Mouse (Mus musculus): Measurements from ENCODE around the gene Rtkn2.

Rtkn2 gene

DNA sequence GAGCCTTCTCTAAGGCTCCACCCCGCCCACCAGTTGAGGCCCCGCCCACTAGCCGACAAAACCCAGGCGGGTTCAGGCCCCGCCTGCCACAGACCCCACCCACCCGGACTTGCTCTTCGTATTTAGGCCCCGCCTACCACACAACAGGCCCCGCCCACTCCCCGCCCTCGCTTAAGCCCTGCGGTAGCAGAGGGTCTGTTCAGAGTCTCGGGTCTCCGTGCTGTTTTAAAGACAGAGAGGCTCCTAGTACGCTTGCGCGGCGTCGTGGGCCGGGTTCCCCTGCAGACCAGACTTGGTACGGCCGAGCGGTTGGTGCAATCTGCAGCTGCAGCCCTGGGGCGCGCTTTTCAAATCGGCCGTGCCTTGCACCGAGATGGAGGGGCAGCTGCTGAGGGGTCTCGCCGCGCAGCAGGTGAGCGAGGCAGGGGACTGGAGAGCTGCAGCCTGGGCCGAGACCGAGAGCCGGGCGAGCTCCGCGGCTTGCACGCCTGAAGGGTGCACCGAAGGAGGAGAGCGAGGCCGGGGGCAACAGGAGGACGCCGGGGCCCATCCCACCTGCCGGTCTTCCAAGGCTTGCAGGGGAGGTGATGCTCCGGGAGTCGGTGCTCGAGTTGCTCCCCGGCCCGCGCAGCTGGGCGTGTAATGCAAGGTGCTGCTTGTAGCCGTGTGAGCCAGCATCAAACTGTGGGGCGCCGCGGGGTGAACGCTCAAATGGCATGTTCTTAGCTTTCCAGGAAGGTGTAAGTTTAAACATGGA, at the start of gene Rtkn2:
Gene Rtkn2 (plus strand): TSS at position 170 of the 757 bp plus-strand sequence.
- DNase-seq (ENCODE audit: extremely low spot score, low read depth, low spot score): peak; percentile 66

DNA sequence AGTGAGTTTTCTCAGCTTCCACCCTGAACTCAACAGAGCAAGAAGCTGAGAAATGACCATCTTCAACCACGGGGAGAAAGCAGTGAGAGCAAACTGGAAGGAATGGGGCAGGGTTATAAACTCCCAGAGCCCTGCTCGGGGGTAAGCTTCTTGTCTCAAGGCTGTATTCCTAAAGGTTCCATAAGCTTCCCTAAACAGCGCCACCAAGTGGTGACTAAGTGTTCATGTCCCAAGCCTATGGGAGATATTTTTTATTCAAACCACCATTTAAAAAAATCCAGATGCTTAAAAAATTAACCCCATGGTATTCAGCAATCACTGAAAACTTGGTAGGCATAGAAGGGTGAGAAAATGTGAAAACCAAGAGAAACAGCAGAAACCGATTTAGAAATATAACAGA, 48.0 kb upstream of the Rtkn2 start:
- no peak for DNase-seq (ENCODE audit: extremely low spot score, low read depth, low spot score)

DNA sequence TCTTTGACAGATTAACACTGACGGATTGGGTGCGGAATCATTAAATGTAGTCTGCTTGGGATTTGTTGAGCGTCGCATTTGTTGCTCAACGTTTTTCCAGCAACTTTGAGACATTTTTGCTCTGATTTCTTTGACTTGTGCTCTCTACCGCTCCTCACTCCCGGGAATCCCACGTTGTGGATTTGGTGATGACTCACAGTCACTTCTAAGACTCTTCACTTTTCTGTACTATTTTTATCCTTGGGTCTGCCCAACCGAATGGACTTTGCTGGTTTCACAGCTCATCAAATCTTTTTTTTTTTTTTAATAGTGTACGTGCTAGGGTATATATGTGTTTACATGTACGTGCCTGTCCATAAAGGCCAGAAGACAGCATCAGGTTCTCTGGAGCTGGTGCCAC, 46.6 kb upstream of the Rtkn2 start:
- DNase-seq (ENCODE audit: extremely low spot score, low read depth, low spot score): no peak

DNA sequence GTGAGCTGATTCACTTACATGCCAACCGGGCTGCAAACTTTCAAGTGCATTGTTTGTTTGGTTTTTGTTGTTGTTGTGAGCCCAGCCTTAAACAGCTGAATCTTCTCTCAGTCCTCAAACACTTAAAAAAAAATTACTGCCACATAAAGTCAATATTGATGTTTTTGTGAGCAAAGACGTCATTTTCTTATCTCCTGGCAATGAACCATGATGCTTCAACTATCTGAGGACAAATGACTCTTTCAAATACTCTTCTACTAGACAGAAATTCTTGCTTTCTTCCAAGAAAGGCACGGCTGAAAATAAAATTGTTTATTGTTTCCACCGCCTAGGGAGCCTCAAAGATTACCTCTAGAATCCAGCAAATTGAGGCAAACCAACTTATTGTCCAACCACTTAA, 42.4 kb upstream of the Rtkn2 start:
- DNase-seq (ENCODE audit: extremely low spot score, low read depth, low spot score): no peak

DNA sequence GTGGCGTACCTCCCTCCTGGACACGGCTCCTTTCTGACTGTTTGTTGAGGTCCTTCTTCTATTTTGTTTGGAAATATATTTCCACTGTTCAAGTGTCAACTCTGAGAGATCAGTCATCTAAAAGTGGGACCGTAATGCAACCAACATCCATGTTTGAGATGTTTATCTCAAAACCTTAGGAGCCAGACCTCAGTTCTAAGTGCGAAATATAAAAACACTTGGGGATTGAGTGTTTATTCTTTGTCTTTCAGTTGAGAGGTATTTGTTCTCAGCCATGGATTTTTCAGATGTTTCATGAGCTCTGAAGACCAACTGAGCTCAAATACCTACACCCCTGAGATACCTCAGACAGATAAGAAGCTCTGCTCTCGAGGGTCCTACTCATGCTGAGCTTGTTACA, 41.6 kb upstream of the Rtkn2 start:
- DNase-seq (ENCODE audit: extremely low spot score, low read depth, low spot score): no peak

DNA sequence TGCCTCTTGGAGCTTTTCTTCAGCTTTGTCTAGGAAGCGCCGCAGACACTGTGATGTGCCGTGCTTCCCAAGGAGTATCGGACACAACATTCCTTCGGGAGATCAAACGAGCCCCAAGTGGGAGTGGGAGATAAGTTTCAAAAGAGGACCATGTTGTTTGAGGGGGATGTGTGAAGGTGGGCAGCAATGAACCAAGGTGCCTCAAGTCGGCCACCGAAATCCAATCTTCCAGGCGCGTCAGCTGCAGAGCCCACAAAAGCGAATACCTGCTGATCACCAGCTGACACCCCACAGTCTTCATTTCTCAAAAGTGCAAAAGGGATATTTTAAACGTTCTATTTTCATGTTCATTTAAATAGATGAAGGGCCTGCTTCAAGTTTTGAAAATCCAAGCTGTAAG, 39.8 kb upstream of the Rtkn2 start:
- no peak for DNase-seq (ENCODE audit: extremely low spot score, low read depth, low spot score)

DNA sequence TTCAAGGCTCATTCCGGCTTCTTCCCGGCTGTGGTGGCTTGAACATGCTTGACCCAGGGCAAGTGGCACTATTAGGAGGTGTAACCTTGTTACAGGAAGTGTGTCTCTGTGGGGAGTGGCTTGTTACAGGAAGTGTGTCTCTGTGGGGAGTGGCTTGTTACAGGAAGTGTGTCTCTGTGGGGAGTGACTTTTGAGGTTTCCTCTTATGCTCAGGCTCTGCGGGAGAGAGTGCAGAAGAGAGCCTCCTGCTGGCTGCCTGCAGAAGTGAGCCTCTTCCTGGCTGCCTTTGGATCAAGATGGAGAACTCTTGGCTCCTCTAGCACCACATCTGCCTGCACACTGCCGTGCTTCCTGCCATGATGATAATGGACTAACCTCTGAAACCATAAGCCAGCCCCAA, 35.9 kb upstream of the Rtkn2 start:
- DNase-seq (ENCODE audit: extremely low spot score, low read depth, low spot score): no peak

DNA sequence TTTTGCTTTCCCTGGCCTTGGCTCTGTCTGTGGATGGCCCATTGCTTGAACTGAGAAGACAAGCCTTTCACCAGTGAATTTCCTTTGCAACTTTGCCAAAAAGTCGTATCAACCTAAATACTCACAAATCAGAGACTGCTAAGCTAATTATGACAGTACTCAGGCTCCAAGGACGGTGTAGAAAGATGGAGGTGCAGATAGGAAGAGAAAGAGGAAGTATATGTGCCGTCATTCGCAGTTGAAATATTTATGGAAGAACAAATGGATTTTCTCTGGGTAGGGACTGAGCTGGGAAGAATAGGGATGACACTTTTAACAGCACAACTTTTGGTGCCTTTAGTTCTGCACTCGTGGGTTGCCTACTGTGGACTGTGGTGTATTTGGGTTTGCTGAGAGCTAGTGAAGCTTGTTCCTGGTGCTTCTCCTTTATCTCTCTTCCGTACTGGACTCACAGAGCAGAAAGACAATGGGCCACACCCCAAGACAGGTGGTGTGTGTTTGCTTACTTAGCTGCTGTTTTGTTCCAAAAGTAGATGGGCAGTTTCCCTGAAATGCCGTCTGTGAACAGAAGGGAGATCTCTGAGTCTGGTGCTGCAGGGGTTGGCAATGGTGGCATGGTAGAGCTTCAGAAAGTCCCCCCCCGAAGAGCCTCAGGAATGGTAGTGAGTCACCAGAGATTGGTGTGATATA, 29.2 kb upstream of the Rtkn2 start:
- DNase-seq (ENCODE audit: extremely low spot score, low read depth, low spot score): no peak

DNA sequence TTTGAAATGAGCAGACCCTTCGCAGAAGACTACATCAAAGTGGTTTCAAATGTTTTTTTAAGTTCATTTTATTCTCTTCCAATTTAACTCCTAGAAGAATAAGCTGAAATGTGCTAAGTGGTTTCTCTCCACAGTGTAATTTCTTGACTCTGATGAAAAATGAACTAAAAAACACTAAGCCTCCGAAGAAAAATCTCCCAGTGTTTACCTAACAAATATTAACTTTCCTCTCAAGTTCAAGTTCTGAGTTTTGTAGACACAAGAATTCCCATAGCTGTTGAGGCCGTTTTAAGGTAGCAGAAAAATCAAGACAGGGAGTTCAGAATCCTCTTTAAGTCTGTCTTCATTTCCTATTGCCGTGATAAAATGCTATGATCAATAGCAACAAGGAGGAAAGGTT, 27.7 kb upstream of the Rtkn2 start:
- no peak for DNase-seq (ENCODE audit: extremely low spot score, low read depth, low spot score)

DNA sequence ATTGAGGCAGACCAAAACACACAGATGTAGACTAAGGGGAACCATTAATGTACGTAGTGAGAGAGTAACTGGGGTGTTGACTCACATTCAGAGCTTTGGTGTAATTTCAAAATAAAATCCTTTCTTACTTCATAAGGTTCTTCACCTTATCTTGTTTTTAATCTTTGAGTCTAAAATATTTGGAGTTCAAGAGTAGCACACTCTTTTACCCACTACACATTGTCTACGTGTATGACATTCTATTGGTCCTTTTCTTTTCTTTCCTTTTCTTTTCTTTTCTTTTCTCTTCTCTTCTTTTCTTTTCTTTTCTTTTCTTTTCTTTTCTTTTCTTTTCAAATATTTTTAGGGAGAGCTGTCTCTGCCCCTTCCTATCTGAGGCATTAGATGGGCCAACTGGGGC, 23.4 kb upstream of the Rtkn2 start:
- DNase-seq (ENCODE audit: extremely low spot score, low read depth, low spot score): no peak

DNA sequence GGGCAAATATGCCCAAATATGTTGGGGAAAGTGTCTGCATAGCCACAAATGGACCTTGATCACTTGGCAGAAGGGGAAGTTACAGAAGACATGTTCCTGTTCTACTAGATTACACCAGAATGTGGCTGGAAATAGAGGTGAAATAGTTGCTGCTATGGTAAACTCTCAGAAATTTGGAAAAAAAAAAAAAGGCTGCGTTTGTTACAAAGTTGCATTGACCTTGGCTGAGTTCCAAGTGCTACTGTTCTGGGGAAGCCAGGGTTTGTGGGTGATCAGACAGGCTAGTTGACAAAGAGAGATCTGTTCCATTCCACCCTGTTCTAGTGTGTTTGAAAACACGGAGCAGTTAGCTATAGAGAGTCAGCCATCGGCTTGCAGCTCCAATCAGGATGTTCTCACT, 19.4 kb upstream of the Rtkn2 start:
- DNase-seq (ENCODE audit: extremely low spot score, low read depth, low spot score): no peak

DNA sequence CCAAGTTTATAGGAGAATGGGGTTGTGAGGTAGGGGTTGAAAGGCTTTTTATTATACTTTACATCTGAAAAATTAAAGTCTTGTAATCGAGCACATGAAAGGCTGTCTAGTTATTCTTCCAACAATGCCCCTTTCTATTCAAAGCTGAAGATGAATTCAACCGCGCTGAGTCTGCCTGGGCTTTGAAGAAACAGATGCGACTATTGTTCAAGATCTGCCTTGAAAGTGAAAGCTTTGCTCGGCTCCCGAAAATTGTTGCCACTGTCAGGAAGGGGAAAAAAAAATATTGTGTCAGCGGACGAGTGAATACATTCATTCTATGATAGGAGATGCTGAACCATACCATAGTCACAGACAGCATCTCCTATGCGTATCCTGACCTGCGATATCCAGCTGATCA, 16.9 kb upstream of the Rtkn2 start:
- no peak for DNase-seq (ENCODE audit: extremely low spot score, low read depth, low spot score)

DNA sequence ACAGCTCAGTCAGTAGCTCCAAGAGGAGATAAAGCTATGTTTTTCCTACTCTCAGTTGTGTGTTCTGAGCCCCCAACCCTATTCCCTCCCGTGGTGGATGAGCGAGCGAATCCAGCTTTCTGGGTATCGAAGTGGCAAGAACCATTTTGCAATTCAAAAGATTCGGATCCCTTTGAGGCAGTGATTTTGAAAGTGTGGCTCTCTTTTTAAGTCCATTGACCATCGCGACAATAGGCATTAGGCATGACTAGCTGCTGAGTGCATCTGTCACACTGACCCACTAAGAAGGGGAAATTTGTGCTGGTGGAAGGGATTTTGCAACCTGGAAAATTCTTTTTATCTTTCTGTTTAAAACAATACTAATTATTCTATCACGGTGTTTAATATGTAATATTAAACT, 15.3 kb upstream of the Rtkn2 start:
- no peak for DNase-seq (ENCODE audit: extremely low spot score, low read depth, low spot score)

DNA sequence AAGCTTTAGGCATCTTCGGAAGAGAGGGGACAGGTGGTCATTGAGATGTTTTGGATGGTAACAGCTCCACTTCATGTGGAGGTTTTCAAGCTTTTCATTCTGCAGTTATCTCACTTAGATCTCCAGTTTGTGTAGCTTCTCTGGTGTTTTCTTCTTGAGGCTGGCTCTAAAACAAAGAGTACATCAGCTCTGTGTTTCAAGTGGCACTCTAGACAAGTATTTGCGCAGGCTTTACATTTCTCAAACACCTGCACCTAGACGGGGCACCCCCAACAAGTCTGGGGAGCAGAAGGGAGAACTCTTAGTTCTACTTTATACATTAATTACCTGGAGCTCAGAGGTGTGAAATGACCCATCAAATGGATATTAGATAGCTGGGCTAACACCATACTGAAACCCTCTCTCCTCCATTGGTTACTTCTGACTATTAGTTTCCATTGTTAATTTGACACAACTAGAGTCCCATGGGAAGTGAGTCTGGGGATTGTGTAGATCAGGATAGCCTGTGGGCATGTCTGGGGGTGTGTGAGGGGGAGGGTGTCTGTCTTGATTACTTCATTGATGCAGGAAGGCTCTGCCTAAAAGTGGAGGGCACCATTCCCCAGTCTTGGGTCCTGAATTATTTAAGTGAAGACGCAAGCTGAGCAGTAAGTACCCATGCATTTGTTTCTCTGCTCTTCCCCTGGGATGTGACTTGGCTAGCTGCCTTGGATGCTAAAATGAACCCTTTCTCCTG, 14.0 kb upstream of the Rtkn2 start:
- no peak for DNase-seq (ENCODE audit: extremely low spot score, low read depth, low spot score)

DNA sequence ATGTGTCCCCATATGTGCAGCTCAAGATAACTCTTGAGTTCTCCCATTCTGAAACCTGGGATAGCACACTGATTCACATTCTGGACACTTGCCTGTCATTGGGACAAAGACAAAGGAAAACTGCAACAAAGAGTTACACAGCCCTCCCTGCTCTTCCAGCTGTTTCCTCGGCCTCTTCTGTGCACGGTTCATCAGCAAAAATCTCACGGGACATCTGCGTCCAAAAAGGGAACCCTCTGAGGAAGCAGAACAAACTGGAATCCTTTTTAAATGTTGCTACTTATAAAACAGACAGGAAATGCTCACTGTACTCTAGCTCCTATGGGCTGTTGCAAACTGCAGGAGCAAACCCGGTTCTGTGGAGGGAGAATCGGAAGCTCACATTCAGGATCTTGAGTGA, 13.3 kb upstream of the Rtkn2 start:
- no peak for DNase-seq (ENCODE audit: extremely low spot score, low read depth, low spot score)

DNA sequence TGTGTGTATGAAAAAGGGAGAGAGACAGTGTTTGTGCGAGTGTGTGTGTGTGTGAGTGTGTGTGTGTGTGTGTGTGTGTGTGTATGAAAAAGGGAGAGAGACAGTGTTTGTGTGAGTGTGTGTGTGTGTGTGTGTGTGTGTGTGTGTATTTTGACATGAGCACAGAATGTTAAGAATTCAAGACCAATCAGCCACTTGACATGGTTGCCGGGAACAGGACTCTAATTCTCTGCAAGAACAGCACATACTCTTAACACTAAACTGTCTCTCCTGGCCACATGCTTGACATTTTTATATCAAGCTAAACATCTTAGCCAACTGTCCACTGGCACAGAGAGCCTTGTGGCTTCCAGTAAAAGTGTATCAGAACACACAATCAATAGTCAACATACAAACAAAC, 12.4 kb upstream of the Rtkn2 start:
- no peak for DNase-seq (ENCODE audit: extremely low spot score, low read depth, low spot score)

DNA sequence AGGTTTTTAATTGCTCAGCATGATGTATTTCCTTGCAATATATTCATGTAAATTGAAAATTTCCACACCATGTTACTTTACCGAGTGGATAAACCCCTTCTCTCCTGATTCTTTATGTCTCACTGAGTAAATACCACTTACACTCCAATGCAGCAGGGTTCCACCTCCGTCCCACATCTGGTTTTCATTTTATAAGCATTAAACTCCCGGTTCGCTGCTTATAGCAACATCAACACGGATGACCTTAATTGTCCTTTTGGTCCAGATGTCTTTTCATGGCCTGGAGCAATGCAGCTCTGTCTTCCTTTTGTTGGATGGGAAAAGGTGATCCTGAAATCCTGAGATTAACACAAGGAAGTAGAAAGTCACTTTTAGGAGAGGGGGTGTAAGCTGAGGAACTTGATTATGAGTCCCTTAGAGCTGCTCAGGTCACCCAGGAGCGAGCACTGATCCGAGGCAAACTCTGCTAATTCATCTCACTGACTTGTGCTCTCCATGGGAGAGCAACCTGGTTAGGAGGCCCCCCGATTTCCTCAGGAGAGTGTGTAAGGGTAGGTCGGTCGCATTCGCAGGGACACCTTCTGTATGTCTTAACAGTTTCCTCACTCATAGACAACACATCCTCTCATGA, 8.1 kb upstream of the Rtkn2 start:
- DNase-seq (ENCODE audit: extremely low spot score, low read depth, low spot score): peak; percentile 82

DNA sequence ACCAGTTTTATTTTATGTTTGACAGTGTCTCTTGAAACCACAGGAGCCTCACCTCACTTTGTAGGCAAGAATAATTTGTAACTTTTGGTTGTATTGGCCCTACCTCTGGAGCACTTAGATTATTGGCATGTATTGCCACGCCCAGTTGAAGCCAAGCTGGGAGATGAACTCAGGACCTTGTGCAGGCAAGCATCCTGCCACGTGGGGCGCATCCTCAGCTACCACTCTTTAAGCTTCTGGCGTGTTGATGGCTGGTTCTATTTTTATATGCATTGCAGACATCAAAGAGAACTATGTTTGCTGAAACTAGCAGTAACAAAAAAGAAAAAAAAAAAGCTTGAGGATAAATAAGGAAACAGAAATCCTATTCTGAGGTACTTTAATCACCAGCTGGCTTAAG, 2.1 kb upstream of the Rtkn2 start:
- no peak for DNase-seq (ENCODE audit: extremely low spot score, low read depth, low spot score)

DNA sequence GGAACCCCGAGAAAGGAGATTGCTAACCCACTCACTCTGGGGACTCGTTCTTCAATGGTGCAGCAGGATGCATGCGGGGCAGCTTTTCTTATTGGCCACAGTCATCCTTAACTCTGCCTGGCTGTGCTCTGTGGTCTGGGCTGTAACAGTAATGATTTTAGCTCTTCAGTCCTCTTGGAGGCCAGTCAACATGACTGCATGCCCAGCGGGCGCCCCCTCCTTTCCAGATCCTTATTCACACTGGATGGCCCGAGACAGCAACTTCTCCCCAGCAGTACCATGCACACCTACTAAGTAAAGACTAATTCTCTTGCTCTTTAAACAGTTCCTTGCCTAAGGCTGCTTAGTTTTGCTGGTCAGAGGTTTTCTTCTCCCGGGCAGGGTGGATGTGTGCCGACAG, 4.4 kb downstream of the Rtkn2 start:
- DNase-seq (ENCODE audit: extremely low spot score, low read depth, low spot score): no peak

DNA sequence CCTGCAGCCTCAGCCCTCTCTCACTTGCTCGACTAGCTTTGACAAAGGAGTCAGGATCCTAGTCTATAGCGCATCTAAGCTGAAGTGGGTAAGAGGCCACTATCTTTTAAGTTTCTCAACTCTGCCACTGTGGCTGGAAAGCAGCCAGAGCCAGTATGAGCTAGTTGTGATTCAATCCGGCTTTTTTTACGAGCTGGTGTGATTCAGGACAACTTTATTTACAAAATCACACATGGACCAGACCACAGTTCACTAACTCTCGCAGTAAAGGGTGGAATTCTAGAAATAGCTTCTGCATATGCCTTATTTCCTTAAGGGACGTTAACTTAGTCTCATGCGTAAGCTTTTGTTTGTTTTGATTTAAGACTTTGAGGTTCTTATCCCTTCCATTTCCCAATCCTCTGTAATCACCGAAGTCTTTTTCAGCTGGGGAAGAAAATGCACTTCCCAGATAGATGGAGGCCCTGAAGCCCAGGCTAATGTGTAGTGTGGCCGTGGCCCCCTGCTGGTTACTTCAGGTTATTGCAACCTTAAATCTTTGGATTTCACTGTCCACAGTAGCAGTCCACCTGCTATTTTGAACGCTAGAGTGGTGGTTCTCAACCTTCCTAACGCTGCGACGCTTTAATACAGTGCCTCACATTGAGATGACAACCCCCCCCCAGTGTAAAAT, 5.0 kb downstream of the Rtkn2 start:
- no peak for DNase-seq (ENCODE audit: extremely low spot score, low read depth, low spot score)

DNA sequence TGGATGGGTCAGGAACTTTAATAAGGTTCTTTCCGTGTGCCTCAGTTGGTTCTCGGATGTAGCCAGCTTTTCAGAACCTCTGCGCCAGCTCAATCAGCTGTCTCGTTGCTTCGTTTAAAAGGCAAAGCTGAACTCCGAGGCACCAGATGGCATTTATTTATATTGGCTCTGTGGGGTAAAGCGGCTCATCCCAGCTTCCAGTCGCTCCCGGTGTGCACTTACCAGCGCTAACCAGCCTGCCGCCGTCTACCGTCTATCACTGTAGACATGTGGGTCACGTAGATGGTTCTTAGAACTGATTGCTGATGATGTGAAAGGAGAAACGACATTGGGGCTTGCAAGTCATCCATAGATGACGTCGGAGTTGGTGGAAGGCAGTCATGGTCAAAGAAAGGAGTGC, 5.7 kb downstream of the Rtkn2 start:
- DNase-seq (ENCODE audit: extremely low spot score, low read depth, low spot score): no peak
